Mouse (Mus musculus) ES-Bruce4 (cell line): ENCODE results near the gene Sirpa. TPM values are rescaled to one million over a fixed set of nuclear protein-coding genes. Genes with fewer than 3 reads are reported as not detected.

Experiments
- H3K27ac ChIP-seq: 2 replicates; pipeline ENCODE4 v1.5.1; 2012; ENCODE audit warnings: low read length, inconsistent platforms; ENCODE audit not compliant: insufficient read depth
- H3K27me3 ChIP-seq: 2 replicates; pipeline ENCODE4 v1.6.1; 2012; ENCODE audit warnings: mild to moderate bottlenecking, low read length, inconsistent platforms; ENCODE audit not compliant: control insufficient read depth, poor library complexity, insufficient read depth, severe bottlenecking
- H3K36me3 ChIP-seq: 2 replicates; pipeline ENCODE4 v1.6.1; 2012; ENCODE audit warnings: inconsistent platforms, mild to moderate bottlenecking, low read length, moderate library complexity; ENCODE audit not compliant: control insufficient read depth, poor library complexity, insufficient read depth, severe bottlenecking
- H3K4me1 ChIP-seq: one replicate; pipeline ENCODE4 v1.8.1; 2011; ENCODE audit warnings: low read length; ENCODE audit not compliant: control insufficient read depth, insufficient read depth
- H3K4me3 ChIP-seq: 2 replicates; pipeline ENCODE4 v1.5.1; 2011; ENCODE audit warnings: low read depth, mild to moderate bottlenecking, low read length
- H3K9ac ChIP-seq: 2 replicates; pipeline ENCODE4 v1.6.1; 2012; ENCODE audit warnings: low read depth, mild to moderate bottlenecking, inconsistent platforms; ENCODE audit not compliant: poor library complexity, severe bottlenecking
- H3K9me3 ChIP-seq: replicated peaks from 2 replicates; pipeline ENCODE4 v1.6.1; 2012; ENCODE audit warnings: mild to moderate bottlenecking, low read length, inconsistent platforms; ENCODE audit not compliant: control insufficient read depth, poor library complexity, insufficient read depth, severe bottlenecking
- CTCF ChIP-seq: IDR thresholded peaks from one replicate; pipeline ENCODE4 v1.8.1; 2011; ENCODE audit warnings: low read depth, low read length
- EP300 ChIP-seq: IDR thresholded peaks from 2 replicates; pipeline ENCODE4 v1.6.1; 2011; ENCODE audit warnings: low read depth, low read length; ENCODE audit not compliant: insufficient read depth
- POLR2A ChIP-seq: IDR thresholded peaks from one replicate; pipeline ENCODE4 v1.8.1; 2011; ENCODE audit warnings: low read length; ENCODE audit not compliant: insufficient read depth
- polyA plus RNA-seq: library from polyadenylated mRNA; stranded (reverse); fragments of >200 nt; gene quantifications from 2 replicates; pipeline ENCODE4 v1.2.4, GENCODE M21; 2011; ENCODE audit warnings: low read depth; ENCODE audit not compliant: missing spikeins, insufficient read depth, insufficient read length

Sirpa gene
- polyA plus RNA-seq, 1 experiment = 8.5 TPM

DNA sequence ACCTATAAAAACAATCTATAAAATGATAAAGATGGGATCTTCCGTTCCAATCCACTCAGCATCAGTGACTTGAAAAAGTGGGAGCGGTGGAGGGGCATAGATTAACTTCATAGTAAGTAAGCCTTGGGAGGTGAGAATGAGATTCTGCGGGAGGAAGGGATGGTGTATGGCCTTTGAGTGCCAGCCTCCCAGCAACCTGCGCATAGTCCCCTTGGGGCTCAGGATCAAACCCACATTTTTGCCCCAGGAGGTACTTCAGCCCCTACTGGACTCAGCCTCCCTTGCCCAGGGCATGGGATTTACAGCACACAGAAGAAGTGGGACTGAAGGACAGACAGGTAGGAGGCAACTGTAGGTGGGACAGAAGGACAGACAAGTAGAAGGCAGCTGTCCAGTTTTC is 2.6 kb downstream of the Sirpa start:
- TF ChIP-seq EP300 (no peak), CTCF (no peak), POLR2A (no peak)
- Histone ChIP-seq H3K27me3 (no peaks in the 10 kb centered on the region), H3K36me3 (no peaks in the 10 kb centered on the region), H3K4me3 (no peak overlapping the region), H3K27ac (no peak overlapping the region), H3K4me1 (no peaks in the 10 kb centered on the region), H3K9ac (no peak overlapping the region), H3K9me3 (no peaks in the 10 kb centered on the region)

DNA sequence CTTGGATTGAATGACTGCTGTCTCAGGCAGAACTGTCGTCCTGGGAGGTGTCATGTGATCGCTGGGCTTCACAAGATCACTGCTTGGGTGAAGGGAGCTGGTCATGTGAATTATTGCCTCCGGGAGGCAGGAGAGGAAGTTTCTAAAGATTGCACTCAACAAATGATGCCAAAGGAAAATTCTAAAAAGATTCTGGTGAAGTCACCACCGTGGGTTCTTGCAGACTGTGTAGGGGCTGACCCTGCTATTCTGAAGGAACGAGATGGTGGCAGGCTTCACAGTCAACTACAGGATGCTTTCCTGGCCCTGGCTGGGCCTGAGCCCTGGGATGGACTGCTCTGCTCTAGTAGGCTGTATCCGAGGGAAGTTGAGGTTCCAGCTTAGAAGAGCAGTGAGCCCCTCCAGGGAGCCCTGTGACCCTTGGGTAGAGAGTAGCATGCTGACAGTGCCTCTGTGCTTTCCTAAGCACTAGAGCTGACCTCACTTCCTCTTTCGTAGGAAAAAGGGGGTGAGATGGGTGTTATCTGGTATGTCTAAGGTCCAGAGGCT is 3.1 kb downstream of the Sirpa start:
- TF ChIP-seq POLR2A (no peak), CTCF (no peak), EP300 (no peak)
- Histone ChIP-seq H3K27me3 (no peaks in the 10 kb centered on the region), H3K4me3 (no peak overlapping the region), H3K27ac (no peak overlapping the region), H3K4me1 (no peaks in the 10 kb centered on the region), H3K36me3 (no peaks in the 10 kb centered on the region), H3K9ac (no peak overlapping the region), H3K9me3 (no peaks in the 10 kb centered on the region)

DNA sequence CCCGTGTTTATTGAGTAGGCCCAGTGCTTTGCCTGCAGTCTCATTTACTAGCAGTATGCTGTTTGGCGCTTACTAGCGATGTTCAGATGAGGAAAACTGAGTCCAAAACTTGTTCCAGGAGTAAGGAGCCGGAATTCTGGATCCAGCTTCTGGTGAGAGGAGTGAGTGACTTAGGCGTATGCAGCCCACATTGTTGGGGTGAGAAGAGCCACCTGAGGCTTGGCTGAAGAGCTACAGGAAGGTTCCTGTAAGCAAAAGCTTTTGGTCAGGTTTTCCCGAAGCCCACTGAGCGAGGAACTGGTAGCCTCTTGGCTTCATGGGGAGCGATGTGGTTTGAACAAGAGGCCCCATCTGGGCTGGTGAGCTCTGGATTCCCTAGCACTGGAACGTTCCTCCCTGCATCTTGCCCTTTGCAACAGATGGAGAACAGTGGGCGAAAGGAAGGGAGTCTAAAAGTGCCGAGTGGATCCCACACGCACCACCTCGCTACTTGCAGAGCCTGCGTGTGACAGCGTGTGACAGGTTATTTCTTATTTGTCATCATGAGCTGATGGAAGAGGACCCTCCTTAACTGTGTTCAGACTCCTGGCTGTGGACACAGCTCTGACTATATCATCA is 4.0 kb downstream of the Sirpa start:
- no peaks in the 10 kb centered on the region for H3K9me3 ChIP-seq
- H3K9ac ChIP-seq = no peak overlapping the region
- TF ChIP-seq POLR2A (no peak), CTCF (no peak), EP300 (no peak)
- no peak overlapping the region for H3K4me3 ChIP-seq
- no peaks in the 10 kb centered on the region for H3K4me1 ChIP-seq
- no peak overlapping the region for H3K27ac ChIP-seq
- H3K27me3 ChIP-seq = no peaks in the 10 kb centered on the region
- H3K36me3 ChIP-seq = no peaks in the 10 kb centered on the region

DNA sequence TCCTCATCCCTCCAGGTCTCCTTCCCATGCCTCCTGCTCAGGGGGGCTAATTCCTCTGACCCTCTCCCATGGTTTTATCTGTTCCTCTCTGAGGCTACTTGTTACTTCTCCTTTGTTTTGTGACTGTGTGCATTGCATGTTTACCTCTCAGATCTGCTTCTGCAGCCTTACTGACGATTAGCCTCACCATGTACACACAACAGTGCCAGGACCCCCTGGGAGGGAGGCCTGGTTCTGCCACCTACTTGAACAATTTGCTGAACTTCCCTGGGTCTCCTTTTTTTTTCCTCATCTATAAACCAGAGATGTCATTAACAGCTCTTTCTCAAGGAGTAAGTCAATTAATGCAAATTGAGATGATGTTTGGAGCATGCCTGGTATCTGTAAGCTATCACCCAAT is 4.9 kb downstream of the Sirpa start:
- no peak for TF ChIP-seq EP300
- TF ChIP-seq CTCF = no peak
- no peak for TF ChIP-seq POLR2A
- H3K27ac ChIP-seq = no peak overlapping the region

DNA sequence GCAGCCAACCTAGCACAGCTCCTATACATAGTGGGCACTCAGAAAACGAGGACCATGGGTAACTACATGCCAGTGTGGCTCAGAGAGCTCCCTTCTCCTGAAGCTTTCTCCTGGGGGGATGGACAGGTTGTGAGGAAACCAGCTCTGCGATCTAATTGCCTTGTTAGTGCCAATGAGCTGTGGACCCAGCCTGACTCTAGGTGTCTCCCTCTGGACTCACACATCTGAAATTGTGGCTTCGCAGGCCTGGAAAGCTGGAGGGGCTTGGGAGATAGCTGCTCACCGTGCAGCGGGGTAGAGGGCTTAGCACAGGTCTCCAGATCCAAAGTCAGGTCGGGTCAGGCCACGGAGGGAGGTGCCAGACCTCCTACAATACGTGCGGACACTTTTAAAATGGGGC is 5.5 kb downstream of the Sirpa start:
- Histone ChIP-seq H3K27ac (no peak overlapping the region), H3K9me3 (no peaks in the 10 kb centered on the region), H3K27me3 (no peaks in the 10 kb centered on the region), H3K4me1 (no peaks in the 10 kb centered on the region), H3K9ac (no peak overlapping the region), H3K4me3 (no peak overlapping the region), H3K36me3 (no peaks in the 10 kb centered on the region)
- TF ChIP-seq CTCF (no peak), EP300 (no peak), POLR2A (no peak)

More for the DNA sequence above, 4.9 kb downstream of the Sirpa start:
- H3K4me1 ChIP-seq = no peaks in the 10 kb centered on the region
- no peaks in the 10 kb centered on the region for H3K36me3 ChIP-seq
- no peaks in the 10 kb centered on the region for H3K9me3 ChIP-seq
- H3K4me3 ChIP-seq = no peak overlapping the region
- H3K27me3 ChIP-seq = no peaks in the 10 kb centered on the region
- H3K9ac ChIP-seq = no peak overlapping the region

DNA sequence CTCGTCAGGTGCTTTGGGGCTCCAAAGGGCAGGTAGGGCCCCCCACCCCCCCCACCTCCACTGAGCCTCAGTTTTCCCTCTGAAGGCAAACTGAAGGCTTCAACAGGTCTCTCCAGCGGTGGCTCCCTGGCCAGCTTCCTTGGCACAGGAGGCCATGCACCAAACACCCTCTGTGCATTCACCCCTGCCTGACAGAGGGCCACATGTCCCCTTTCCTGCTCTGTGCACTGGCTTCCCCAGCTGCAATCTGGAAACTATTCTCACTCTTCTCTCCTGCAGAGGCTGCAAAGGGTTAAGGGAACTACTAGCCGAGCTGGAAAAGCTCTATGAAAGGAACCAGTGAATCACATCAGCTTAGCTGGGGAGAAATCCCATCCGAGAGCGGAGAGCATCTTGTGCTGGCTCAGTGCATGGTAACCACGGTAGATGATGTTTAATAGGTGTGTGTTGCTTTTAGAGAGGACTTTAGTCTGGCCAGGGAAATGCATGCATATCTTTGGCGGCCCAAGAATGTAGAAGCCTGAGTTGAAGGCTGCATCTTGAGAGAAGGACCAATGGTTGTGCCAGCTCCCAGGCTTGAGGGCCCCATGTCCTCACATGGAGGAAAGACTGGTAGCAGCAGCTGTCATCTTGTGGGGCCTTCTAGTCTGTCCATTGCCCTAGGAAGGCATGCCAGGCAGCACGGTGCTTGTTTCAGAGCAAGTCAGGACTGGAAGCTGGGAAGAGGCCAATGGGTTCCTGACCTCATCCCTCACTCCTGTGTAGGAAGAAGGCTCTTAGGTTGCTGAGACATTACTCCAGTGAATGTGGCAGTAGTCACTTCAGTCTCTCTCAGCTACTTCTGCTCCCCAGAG is 6.8 kb downstream of the Sirpa start:
- no peak overlapping the region for H3K9ac ChIP-seq
- TF ChIP-seq POLR2A (no peak), CTCF (no peak), EP300 (no peak)
- no peaks in the 10 kb centered on the region for H3K9me3 ChIP-seq
- H3K27ac ChIP-seq = no peak overlapping the region
- no peaks in the 10 kb centered on the region for H3K4me1 ChIP-seq
- no peak overlapping the region for H3K4me3 ChIP-seq
- H3K36me3 ChIP-seq = no peaks in the 10 kb centered on the region
- H3K27me3 ChIP-seq = no peaks in the 10 kb centered on the region
